Mouse (Mus musculus): ENCODE data around the gene Tmem102.

Gene Tmem102

GRCm38 (mm10) chr11:69789431-69789830 is 16.0 kb downstream of the Tmem102 start:
- DNase-seq (ENCODE audit: low spot score in 2 of 2): no peak

- no peak for DNase-seq (ENCODE audit: low spot score in 2 of 2)
Measured at GRCm38 (mm10) chr11:69787306-69787705, 18.1 kb downstream of the Tmem102 start.

GRCm38 (mm10) chr11:69784793-69785272 is 20.6 kb downstream of the Tmem102 start:
- DNase-seq (ENCODE audit: low spot score in 2 of 2): no peak

GRCm38 (mm10) chr11:69781828-69782227 is 23.6 kb downstream of the Tmem102 start:
- no peak for DNase-seq (ENCODE audit: low spot score in 2 of 2)

- DNase-seq (ENCODE audit: low spot score in 2 of 2): no peak
Measured at GRCm38 (mm10) chr11:69778985-69779384, 26.4 kb downstream of the Tmem102 start.

GRCm38 (mm10) chr11:69778258-69778982 is 27.0 kb downstream of the Tmem102 start:
- no peak for DNase-seq (ENCODE audit: low spot score in 2 of 2)

- no peak for DNase-seq (ENCODE audit: low spot score in 2 of 2)
Measured at GRCm38 (mm10) chr11:69777504-69778257, 27.7 kb downstream of the Tmem102 start.

- no peak for DNase-seq (ENCODE audit: low spot score in 2 of 2)
Measured at GRCm38 (mm10) chr11:69776488-69776887, 28.9 kb downstream of the Tmem102 start.

- DNase-seq (ENCODE audit: low spot score in 2 of 2): no peak
Measured at GRCm38 (mm10) chr11:69775716-69776115, 29.7 kb downstream of the Tmem102 start.

GRCm38 (mm10) chr11:69774961-69775360 is 30.5 kb downstream of the Tmem102 start:
- no peak for DNase-seq (ENCODE audit: low spot score in 2 of 2)

- no peak for DNase-seq (ENCODE audit: low spot score in 2 of 2)
Measured at GRCm38 (mm10) chr11:69767625-69767909, 37.9 kb downstream of the Tmem102 start.

- DNase-seq (ENCODE audit: low spot score in 2 of 2): no peak
Measured at GRCm38 (mm10) chr11:69766872-69767624, 38.4 kb downstream of the Tmem102 start.

- DNase-seq (ENCODE audit: low spot score in 2 of 2): peak; percentile 51 to 63
Measured at GRCm38 (mm10) chr11:69766126-69766609, 39.3 kb downstream of the Tmem102 start.

- peak in 1 of 2 experiments; percentile 34 for DNase-seq (ENCODE audit: low spot score in 2 of 2)
Measured at GRCm38 (mm10) chr11:69765221-69766125, 40.0 kb downstream of the Tmem102 start, which contains the start of gene Zbtb4. Zbtb4 (plus strand) TSS chr11:69765912.

GRCm38 (mm10) chr11:69763551-69763950 is 41.9 kb downstream of the Tmem102 start:
- DNase-seq (ENCODE audit: low spot score in 2 of 2): no peak

- no peak for DNase-seq (ENCODE audit: low spot score in 2 of 2)
Measured at GRCm38 (mm10) chr11:69761868-69762267, 43.6 kb downstream of the Tmem102 start, which contains the start of gene Slc35g3. Slc35g3 (minus strand) TSS chr11:69761968.

GRCm38 (mm10) chr11:69760901-69761200 is 44.6 kb downstream of the Tmem102 start:
- no peak for DNase-seq (ENCODE audit: low spot score in 2 of 2)

- DNase-seq (ENCODE audit: low spot score in 2 of 2): no peak
Measured at GRCm38 (mm10) chr11:69760160-69760900, 45.1 kb downstream of the Tmem102 start.

GRCm38 (mm10) chr11:69758971-69759721 is 46.3 kb downstream of the Tmem102 start:
- DNase-seq (ENCODE audit: low spot score in 2 of 2): peak; percentile 70 to 74

GRCm38 (mm10) chr11:69758478-69758970 is 46.9 kb downstream of the Tmem102 start, which contains the start of gene Polr2a:
Polr2a (minus strand) TSS chr11:69758637.
- peak; percentile 94 to 97 for DNase-seq (ENCODE audit: low spot score in 2 of 2)

All from spleen, postnatal 14 days (tissue).